Mouse (Mus musculus) ES-E14 (cell line): ENCODE data around the gene Zfp668.

ENCODE experiments used
- HCFC1 ChIP-seq: IDR thresholded peaks from 2 replicates; pipeline ENCODE4 v1.6.1; 2012; ENCODE audit warnings: low read length, inconsistent platforms, borderline replicate concordance; ENCODE audit not compliant: insufficient read depth
- ZC3H11A ChIP-seq: IDR thresholded peaks from 2 replicates; pipeline ENCODE4 v1.6.1; 2012; ENCODE audit warnings: low read depth, mild to moderate bottlenecking, inconsistent platforms, low read length, borderline replicate concordance
- ZNF384 ChIP-seq: IDR thresholded peaks from 2 replicates; pipeline ENCODE4 v1.6.1; 2012; ENCODE audit warnings: low read depth, low read length, inconsistent platforms

DNA sequence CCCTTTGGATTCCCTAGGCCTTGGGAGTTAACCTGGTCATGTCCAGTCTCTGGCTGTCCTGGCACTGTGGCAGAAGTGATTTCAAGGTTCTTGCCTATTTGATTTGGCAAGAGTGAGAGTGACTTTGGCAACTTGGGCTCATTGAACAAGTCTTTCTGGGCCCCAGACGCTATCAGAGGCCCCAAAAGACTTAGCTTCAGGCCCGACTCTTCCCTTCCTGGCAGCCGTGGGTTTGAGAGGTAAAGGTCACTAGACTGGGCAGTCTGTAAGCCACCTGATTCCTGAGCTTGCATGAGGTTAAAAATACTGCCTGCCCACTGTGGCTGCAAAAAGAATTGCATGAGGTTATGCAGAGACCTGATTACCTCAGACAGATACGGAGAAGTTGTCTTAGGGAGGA is 32.0 kb upstream of the Zfp668 start:
- TF ChIP-seq ZNF384 (no peak), HCFC1 (no peak), ZC3H11A (no peak)
